In genomic region chr12:24753680-24754079, GRCm38 (mm10) we compare ENCODE assay signal across 29 mouse cellular contexts. TPM values are rescaled to one million over a fixed set of nuclear protein-coding genes. Genes with fewer than 3 reads are reported as not detected.
DNase-seq lines count a peak whose midpoint lies in the region; ATAC-seq and TF ChIP-seq lines count a peak whose summit lies in the region.
"Had no signal": no experiment of that assay in that cellular context is flagged by ENCODE, and none has a peak within 500 bp of the region (broad histone marks: within the 10 kb centered on the region; RNA-seq: fewer than 3 reads in every experiment).

No protein-coding gene starts in this region.

- no peaks in the 10 kb centered on the region for H3K27me3 ChIP-seq in heart, embryonic 14.5 days (ENCODE audit: control insufficient read depth, insufficient read depth, low read length)
- H3K27me3 ChIP-seq in heart, adult 2 months (ENCODE audit: control insufficient read depth, insufficient read depth, low read length) = no peaks in the 10 kb centered on the region
- no peaks in the 10 kb centered on the region for H3K27me3 ChIP-seq in heart, postnatal 0 days (ENCODE audit: control insufficient read depth, insufficient read depth, low read length)
- H3K27me3 ChIP-seq in hindbrain, postnatal 0 days (ENCODE audit: insufficient read depth, low read length) = no peaks in the 10 kb centered on the region
- H3K27me3 ChIP-seq: CH12.LX; embryonic facial prominence, embryonic 12.5 days; embryonic facial prominence, embryonic 15.5 days; forebrain, embryonic 12.5 days; forebrain, embryonic 15.5 days; hindbrain, embryonic 13.5 days had no signal

- no peak for TF ChIP-seq EP300 in heart, adult 2 months (IDR thresholded peaks at IDR 0.05; ENCODE audit: insufficient read depth, low read depth, low read length)
- no peak for TF ChIP-seq EP300 in heart, postnatal 0 days (IDR thresholded peaks at IDR 0.05; ENCODE audit: low read depth)

- no peak overlapping the region for H3K4me2 ChIP-seq in heart, embryonic 14.5 days (ENCODE audit: low read length)
- H3K4me2 ChIP-seq in heart, postnatal 0 days (ENCODE audit: low read depth, low read length) = no peak overlapping the region
- no peak overlapping the region for H3K4me2 ChIP-seq in hindbrain, postnatal 0 days (ENCODE audit: low read depth, low read length)
- H3K4me2 ChIP-seq: embryonic facial prominence, embryonic 12.5 days; embryonic facial prominence, embryonic 15.5 days; forebrain, embryonic 12.5 days; forebrain, embryonic 15.5 days; hindbrain, embryonic 13.5 days had no signal

- peaks cover 11 to 13% of the 10 kb centered on the region in 2 experiments for H3K4me1 ChIP-seq in heart, embryonic 14.5 days (ENCODE audit: control insufficient read depth in 2 of 2, insufficient read depth in 2 of 2, low read length in 2 of 2)
- H3K4me1 ChIP-seq in heart, adult 2 months (ENCODE audit: control insufficient read depth, insufficient read depth, low read length) = peaks cover 4% of the 10 kb centered on the region; the same call in 1 of the 2 replicates
- peaks cover 7% of the 10 kb centered on the region; the same call in 1 of the 2 replicates for H3K4me1 ChIP-seq in heart, postnatal 0 days (ENCODE audit: control insufficient read depth, insufficient read depth)
- H3K4me1 ChIP-seq in hindbrain, postnatal 0 days (ENCODE audit: insufficient read depth, low read length) = peaks cover 10% of the 10 kb centered on the region; the same call in 1 of the 2 replicates
- H3K4me1 ChIP-seq: embryonic facial prominence, embryonic 15.5 days had no signal

- no peaks in the 10 kb centered on the region for H3K9me3 ChIP-seq in heart, embryonic 14.5 days (ENCODE audit: control insufficient read depth, low read length)
- no peaks in the 10 kb centered on the region for H3K9me3 ChIP-seq in heart, postnatal 0 days (replicated peaks; ENCODE audit: control insufficient read depth, low read length)
- no peaks in the 10 kb centered on the region for H3K9me3 ChIP-seq in hindbrain, postnatal 0 days (ENCODE audit: low read length)
- H3K9me3 ChIP-seq: embryonic facial prominence, embryonic 12.5 days; embryonic facial prominence, embryonic 15.5 days; forebrain, embryonic 12.5 days; forebrain, embryonic 15.5 days; G1E; hindbrain, embryonic 10.5 days; hindbrain, embryonic 13.5 days had no signal

- TF ChIP-seq POLR2A in heart, adult 2 months (IDR thresholded peaks at IDR 0.05; ENCODE audit: insufficient read depth, low read depth, low read length) = no peak

- no peak overlapping the region for H3K4me3 ChIP-seq in heart, embryonic 14.5 days (ENCODE audit: control insufficient read depth in 1 of 2, insufficient read depth in 1 of 2, low read depth in 1 of 2, low read length in 2 of 2)
- H3K4me3 ChIP-seq in heart, adult 2 months = no peak overlapping the region
- no peak overlapping the region for H3K4me3 ChIP-seq in heart, postnatal 0 days (ENCODE audit: low read depth, low read length)
- no peak overlapping the region for H3K4me3 ChIP-seq in hindbrain, postnatal 0 days (ENCODE audit: low read length)
- H3K4me3 ChIP-seq: embryonic facial prominence, embryonic 12.5 days; embryonic facial prominence, embryonic 15.5 days; forebrain, embryonic 12.5 days; forebrain, embryonic 15.5 days; hindbrain, embryonic 10.5 days; hindbrain, embryonic 13.5 days had no signal

- intact Hi-C loops in heart, adult 2 months (cut with DNase I) = no loop called here
- intact Hi-C loops in heart, postnatal 14 days (cut with DNase I) = no loop called here

- ATAC-seq in heart, embryonic 14.5 days (ENCODE audit: insufficient number of reproducible peaks, insufficient read depth, low FRiP score, low read depth) = peak; percentile 40; the same call in 1 of the 2 replicates
- peak; percentile 76 for ATAC-seq in heart, postnatal 0 days (ENCODE audit: insufficient read depth, low read depth)
- ATAC-seq in hindbrain, postnatal 0 days = no peak
- ATAC-seq: forebrain, embryonic 15.5 days; hindbrain, embryonic 16.5 days; inflammation-experienced regulatory T-cells, adult 6 months; intestine, embryonic 16.5 days had no signal

- WGBS in heart, embryonic 14.5 days = 45% methylated on average over 4 of the region's 4 CpGs
- WGBS in heart, adult 2 months = 68% methylated on average over 4 of the region's 4 CpGs
- 47% methylated on average over 4 of the region's 4 CpGs for WGBS in heart, postnatal 0 days
- WGBS in hindbrain, postnatal 0 days = 78% methylated on average over 4 of the region's 4 CpGs

- H3K79me2 ChIP-seq in heart, adult 2 months (replicated peaks; ENCODE audit: control insufficient read depth, insufficient read depth, low read length) = no peaks in the 10 kb centered on the region

- H3K9ac ChIP-seq in heart, embryonic 14.5 days (ENCODE audit: low read length) = no peak overlapping the region
- H3K9ac ChIP-seq in heart, adult 2 months (ENCODE audit: low read depth, low read length) = no peak overlapping the region
- H3K9ac ChIP-seq in heart, postnatal 0 days (replicated peaks; ENCODE audit: low read depth, low read length) = no peak overlapping the region
- no peak overlapping the region for H3K9ac ChIP-seq in hindbrain, postnatal 0 days (replicated peaks; ENCODE audit: low read length)
- H3K9ac ChIP-seq: embryonic facial prominence, embryonic 12.5 days; embryonic facial prominence, embryonic 15.5 days; forebrain, embryonic 12.5 days; forebrain, embryonic 15.5 days; hindbrain, embryonic 13.5 days had no signal

- TF ChIP-seq CTCF in heart, adult 2 months (IDR thresholded peaks at IDR 0.05) = no peak
- no peak for TF ChIP-seq CTCF in heart, postnatal 0 days (IDR thresholded peaks at IDR 0.05; ENCODE audit: low read depth)
- TF ChIP-seq CTCF in hindbrain, postnatal 0 days (IDR thresholded peaks at IDR 0.05; ENCODE audit: low read depth) = no peak

- no peaks in the 10 kb centered on the region for H3K36me3 ChIP-seq in heart, embryonic 14.5 days (ENCODE audit: control insufficient read depth, insufficient read depth, low read length)
- no peaks in the 10 kb centered on the region for H3K36me3 ChIP-seq in heart, adult 2 months (ENCODE audit: control insufficient read depth, insufficient read depth, low read length)
- no peaks in the 10 kb centered on the region for H3K36me3 ChIP-seq in heart, postnatal 0 days (replicated peaks; ENCODE audit: control insufficient read depth, insufficient read depth, low read length)
- no peaks in the 10 kb centered on the region for H3K36me3 ChIP-seq in hindbrain, postnatal 0 days (ENCODE audit: insufficient read depth, low read length)
- H3K36me3 ChIP-seq: embryonic facial prominence, embryonic 12.5 days; embryonic facial prominence, embryonic 15.5 days; forebrain, embryonic 12.5 days; forebrain, embryonic 15.5 days; G1E; hindbrain, embryonic 10.5 days; hindbrain, embryonic 13.5 days had no signal

- peak overlapping the region in 1 of 2 experiments; percentile 25; a peak in 1 of 4 replicates for H3K27ac ChIP-seq in heart, embryonic 14.5 days (replicated peaks in 1 of 2; ENCODE audit: control insufficient read depth in 1 of 2, insufficient read depth in 1 of 2, low read depth in 2 of 2, low read length in 2 of 2)
- no peak overlapping the region for H3K27ac ChIP-seq in heart, adult 2 months
- peak overlapping the region; percentile 59; the same call in 1 of the 2 replicates for H3K27ac ChIP-seq in heart, postnatal 0 days (ENCODE audit: low read depth)
- H3K27ac ChIP-seq in hindbrain, postnatal 0 days = no peak overlapping the region
- H3K27ac ChIP-seq: embryonic facial prominence, embryonic 12.5 days; embryonic facial prominence, embryonic 15.5 days; forebrain, embryonic 12.5 days; forebrain, embryonic 15.5 days; hindbrain, embryonic 10.5 days; hindbrain, embryonic 13.5 days had no signal

- DNase-seq in heart, adult 11 months = peak; percentile 71
- DNase-seq in heart, postnatal 4 days = no peak
- no peak for DNase-seq in heart, adult 2 months
- DNase-seq in heart, postnatal 0 days (ENCODE audit: low spot score) = peak; percentile 26
- DNase-seq in heart, postnatal 14 days = no peak
- no peak for DNase-seq in hindbrain, postnatal 0 days (ENCODE audit: low spot score)
- DNase-seq: adrenal gland, adult 2 months; adrenal gland, postnatal 14 days; B cell, adult 2 months; cerebellum, adult 11 months; cerebellum, adult 2 months; cerebellum, adult 9-11 months; cerebellum, postnatal 25 days; gastrocnemius, postnatal 10 days; gastrocnemius, postnatal 36 days; kidney, adult 18-20 months; kidney, adult 9 months had no signal

RNA-seq across cellular contexts. Expression of gene Rrm2, which starts 45.6 kb away (rescaled TPM):
- total RNA-seq in heart, postnatal 4 days (2021) = 100 to 1,000 TPM; 166 to 174 TPM
- 189 and 209 TPM in 2 replicates for polyA plus RNA-seq in heart, embryonic 14.5 days (2014; fragmentation: Nextera tagmentation; extraction: Ambion mirVana)
- 1 to 10 TPM; 1.8 to 2.1 TPM for total RNA-seq in heart, adult 2 months (2021)
- 0.82 and 1.7 TPM in 2 replicates for polyA plus RNA-seq in heart, adult 2 months (2012; rRNA removed)
- 76.8 and 78.0 TPM in 2 replicates for total RNA-seq in heart, postnatal 0 days (2014; rRNA removed; ENCODE audit: low replicate concordance)
- polyA plus RNA-seq in heart, postnatal 0 days (2015; fragmentation: Nextera tagmentation; extraction: Ambion mirVana) = 81.8 and 90.3 TPM in 2 replicates
- total RNA-seq in heart, postnatal 14 days (2021) = 10 to 100 TPM in 1 of 2 experiments, 1 to 10 TPM in 1; 9.2 to 20.7 TPM
- 23.4 TPM in 2 replicates for total RNA-seq in hindbrain, postnatal 0 days (2014; rRNA removed)
- polyA plus RNA-seq in hindbrain, postnatal 0 days (2015; fragmentation: Nextera tagmentation; extraction: Ambion mirVana) = 53.4 and 61.1 TPM in 2 replicates

Comparison
In these comparisons a context has a peak if more than half of its experiments do, and no peak if none do; other contexts are left out.
1. DNase-seq: peak in heart, adult 11 months (single experiment) and heart, postnatal 0 days (single experiment); none in heart, postnatal 4 days (single experiment), heart, adult 2 months (0 of 2), heart, postnatal 14 days (0 of 2) and hindbrain, postnatal 0 days (single experiment).